Mouse (Mus musculus): ENCODE data around the gene Cnot9.
"Not testable (repeated sequence)": the region's sequence is repeated elsewhere in the genome, so short reads cannot be mapped to it uniquely, and the experiment has no call there.

Cnot9 gene

GRCm38 (mm10) chr1:74505721-74506464 lies at the start of gene Cnot9:
Gene Cnot9 (plus strand): TSS chr1:74506058.
- DNase-seq (ENCODE audit: low spot score in 2 of 2), result peak; percentile 100

- DNase-seq (ENCODE audit: low spot score in 2 of 2), result peak in 1 of 2 experiments; percentile 38
Observed at GRCm38 (mm10) chr1:74460273-74460672, 45.6 kb upstream of the Cnot9 start.

DNA sequence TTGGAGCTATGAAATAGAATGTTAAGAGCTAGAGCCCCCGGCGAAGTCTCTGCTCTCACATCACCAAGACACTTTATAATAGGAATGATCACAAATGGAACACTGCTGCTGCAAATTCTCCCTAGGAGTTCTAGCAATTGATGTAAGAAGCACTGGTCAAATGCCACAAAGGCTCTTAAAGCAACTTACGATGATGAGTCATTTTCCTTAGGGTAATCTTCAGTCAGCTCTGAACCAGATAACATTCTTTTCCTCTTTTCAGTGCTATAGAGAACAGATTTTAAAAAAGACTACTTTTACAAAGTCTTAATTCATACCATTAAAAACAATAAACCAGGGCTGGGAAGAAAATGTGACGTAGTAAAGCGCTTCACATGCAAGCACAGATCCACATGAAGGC lies 20.1 kb upstream of the Cnot9 start:
- DNase-seq (ENCODE audit: low spot score in 2 of 2), result no peak

DNA sequence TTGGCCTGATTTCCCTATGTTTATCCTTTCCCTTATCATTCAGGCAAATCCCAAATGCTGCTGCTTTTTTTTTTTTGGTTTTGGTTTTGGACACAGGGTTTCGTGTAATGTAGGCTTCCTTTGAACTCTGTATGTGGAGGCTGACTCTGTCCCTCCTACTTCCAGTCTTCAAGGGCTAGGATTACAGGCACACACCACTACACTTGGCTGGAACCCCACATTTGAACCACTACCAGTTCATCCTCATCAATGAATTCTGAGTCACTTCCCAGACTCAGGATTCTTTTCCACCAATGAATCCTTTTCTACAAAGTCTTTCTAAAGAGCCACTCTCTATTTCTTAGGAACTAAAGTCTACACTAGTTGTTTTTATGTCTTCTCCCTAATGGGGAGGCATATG lies 4.8 kb upstream of the Cnot9 start:
- DNase-seq (ENCODE audit: low spot score in 2 of 2), result no peak

- DNase-seq (ENCODE audit: low spot score in 2 of 2), result no peak
Observed at GRCm38 (mm10) chr1:74505393-74505720, 501 bp upstream of the Cnot9 start.

DNA sequence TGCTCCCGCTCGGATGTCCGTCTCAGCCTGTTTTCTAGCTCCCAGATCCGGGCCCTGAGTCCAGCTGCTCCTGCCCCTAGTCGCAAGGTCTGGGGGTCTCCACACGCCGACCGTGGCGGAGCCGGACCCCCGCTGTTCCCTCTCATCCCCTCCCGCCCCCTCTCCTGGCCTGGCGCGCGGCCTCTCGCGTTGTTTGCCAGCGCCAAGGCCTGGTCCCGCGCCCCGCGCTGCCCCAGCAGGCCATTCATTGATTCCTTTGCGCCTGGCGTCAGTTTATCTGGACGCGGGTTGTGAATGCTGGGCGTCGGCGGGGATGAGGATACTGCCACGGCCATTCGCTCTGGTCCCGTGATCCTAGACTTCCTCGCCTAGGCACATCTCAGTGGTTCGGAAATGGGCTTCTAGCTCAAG lies 618 bp downstream of the Cnot9 start:
- DNase-seq (ENCODE audit: low spot score in 2 of 2), result no peak

DNA sequence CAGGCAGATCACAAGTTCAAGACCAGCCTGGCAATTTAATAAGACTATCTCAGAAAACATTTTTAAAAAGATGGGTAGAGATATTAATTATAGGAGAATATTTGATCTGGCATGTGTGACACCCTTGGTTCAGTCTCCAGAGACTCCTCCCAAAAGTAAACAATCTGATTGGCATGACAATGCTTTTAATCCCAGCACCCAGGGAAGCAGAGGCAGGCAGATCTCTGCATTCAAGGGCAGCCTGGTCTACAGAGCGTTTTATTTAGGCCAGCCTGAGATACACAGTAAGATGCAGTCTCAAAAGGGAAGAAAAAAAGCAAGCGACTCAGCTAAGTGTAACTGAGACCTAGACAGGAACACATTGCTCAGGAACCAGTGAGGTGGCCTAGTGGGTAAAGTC lies 1.9 kb downstream of the Cnot9 start:
- no peak for DNase-seq (ENCODE audit: low spot score in 2 of 2)

DNA sequence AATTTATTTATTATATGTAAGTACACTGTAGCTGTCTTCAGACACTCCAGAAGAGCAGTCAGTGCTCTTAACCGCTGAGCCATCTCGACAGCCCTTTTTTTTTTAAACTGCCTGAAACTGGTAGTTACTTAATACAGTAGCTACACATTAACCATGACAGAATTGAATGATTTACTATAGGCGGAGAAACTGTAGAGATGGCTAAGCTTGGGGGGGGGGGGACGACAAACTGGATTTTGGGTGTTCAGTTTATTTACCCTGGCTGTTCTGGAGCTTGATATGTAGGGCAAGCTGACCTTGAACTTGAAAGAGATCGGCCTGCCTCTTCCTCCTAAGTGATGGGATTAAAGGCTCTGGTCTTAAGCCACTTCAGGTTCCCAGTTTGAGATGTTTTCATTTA lies 5.4 kb downstream of the Cnot9 start:
- DNase-seq (ENCODE audit: low spot score in 2 of 2), result no peak

- not testable (repeated sequence) for DNase-seq (ENCODE audit: low spot score in 2 of 2)
Observed at GRCm38 (mm10) chr1:74512999-74513398, 7.1 kb downstream of the Cnot9 start.

DNA sequence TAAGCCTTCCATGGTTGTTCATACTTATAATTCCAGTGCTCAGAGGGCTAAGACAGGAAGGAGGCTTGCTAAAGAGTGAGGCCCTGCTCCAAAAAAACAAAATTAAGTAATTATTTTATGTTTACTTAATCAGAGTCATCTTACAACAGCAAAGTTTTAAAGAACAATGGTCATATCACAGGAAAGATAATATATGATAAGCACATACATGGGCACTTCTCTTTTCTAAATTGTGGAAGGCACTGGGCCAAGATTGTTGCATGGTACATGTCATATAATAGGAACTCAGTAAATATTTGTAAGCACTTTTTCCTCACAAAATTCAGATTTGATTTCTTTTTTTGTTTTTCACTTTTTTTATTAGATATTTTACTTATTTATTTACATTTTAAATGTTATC lies 14.0 kb downstream of the Cnot9 start:
- DNase-seq (ENCODE audit: low spot score in 2 of 2), result no peak

- no peak for DNase-seq (ENCODE audit: low spot score in 2 of 2)
Observed at GRCm38 (mm10) chr1:74524746-74525145, 18.9 kb downstream of the Cnot9 start.

DNA sequence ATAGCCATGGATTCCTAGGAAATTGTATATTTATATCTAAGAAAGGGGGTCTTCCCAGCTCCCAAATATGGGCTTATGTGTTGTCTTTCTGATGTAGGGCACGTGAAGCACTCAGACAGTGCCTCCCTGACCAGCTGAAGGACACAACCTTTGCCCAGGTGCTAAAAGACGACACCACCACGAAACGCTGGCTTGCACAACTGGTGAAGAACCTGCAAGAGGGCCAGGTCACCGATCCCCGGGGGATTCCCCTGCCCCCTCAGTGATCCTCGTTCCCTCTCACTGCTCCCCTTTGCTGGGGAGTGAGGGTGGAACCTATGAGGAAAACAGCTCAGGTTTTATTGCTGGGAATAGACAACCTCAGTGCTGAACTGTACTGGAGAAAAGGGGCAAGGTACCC lies 22.7 kb downstream of the Cnot9 start:
- no peak for DNase-seq (ENCODE audit: low spot score in 2 of 2)

- no peak for DNase-seq (ENCODE audit: low spot score in 2 of 2)
Observed at GRCm38 (mm10) chr1:74538650-74539049, 32.8 kb downstream of the Cnot9 start.

- DNase-seq (ENCODE audit: low spot score in 2 of 2), result no peak
Observed at GRCm38 (mm10) chr1:74542451-74542961, 36.6 kb downstream of the Cnot9 start, which contains the start of gene Plcd4. Gene Plcd4 (plus strand): TSS chr1:74542888.

- no peak for DNase-seq (ENCODE audit: low spot score in 2 of 2)
Observed at GRCm38 (mm10) chr1:74544184-74544583, 38.3 kb downstream of the Cnot9 start, which contains the start of gene Usp37. Gene Usp37 (minus strand): TSS chr1:74544284.

GRCm38 (mm10) chr1:74559061-74559460 lies 53.2 kb downstream of the Cnot9 start:
- no peak for DNase-seq (ENCODE audit: low spot score in 2 of 2)

GRCm38 (mm10) chr1:74565834-74566233 lies 60.0 kb downstream of the Cnot9 start:
- no peak for DNase-seq (ENCODE audit: low spot score in 2 of 2)

DNA sequence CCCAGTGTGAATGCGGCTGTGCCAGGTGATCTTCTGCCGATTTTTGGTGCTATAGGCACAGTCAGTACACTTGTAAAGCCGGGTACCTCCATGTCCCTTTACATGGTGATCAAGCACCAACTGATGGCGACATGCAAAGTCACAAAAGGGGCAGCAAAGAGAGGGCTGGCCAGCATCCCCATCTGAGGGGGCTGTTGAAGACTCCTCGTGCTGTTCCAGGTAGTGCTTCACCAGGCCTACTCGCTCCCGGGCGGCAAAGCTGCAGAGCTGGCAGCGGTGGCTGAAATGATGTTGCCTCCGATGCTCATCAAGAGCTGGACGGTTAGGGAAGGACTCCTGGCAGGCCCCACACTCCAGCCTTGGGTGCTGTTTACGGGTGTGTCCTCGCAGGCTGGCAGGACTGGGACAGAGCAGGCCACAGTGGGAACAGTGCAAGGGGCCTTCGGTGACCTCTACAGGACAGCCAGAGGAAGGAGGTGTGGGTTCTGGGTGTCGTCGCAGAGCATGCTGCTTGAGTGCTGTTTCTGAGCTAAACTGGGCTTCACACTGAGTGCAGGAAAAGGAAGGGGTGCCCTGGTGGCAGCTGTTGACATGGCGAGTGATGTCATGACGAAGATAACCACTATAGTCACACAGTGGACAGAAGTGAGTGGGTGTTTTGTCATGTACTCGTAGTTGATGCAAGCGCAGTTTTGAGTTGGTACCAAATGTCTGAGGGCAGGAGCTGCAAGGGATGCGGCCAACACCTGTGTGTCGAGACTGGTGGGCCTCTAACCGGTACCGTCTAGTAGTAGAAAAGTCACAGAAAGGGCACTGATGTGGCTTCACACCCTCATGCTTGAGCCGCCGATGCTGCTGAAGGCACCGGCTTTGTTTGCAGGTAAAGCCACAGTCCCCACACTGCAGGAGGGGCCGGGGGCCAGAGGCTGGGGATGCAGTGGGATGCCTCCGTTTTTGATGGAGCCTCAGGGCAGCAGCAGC lies 64.2 kb downstream of the Cnot9 start:
- DNase-seq (ENCODE audit: low spot score in 2 of 2), result no peak
